Mouse (Mus musculus) layer of hippocampus, postnatal 25 days (tissue): Measurements from ENCODE around the gene Fhit. TPM values are rescaled to one million over a fixed set of nuclear protein-coding genes. Genes with fewer than 3 reads are reported as not detected.

Experiments
- DNase-seq, 2 experiments: peaks; one replicate each; pipeline ENCODE4 v3.0.0; 2022; ENCODE audit warnings: mixed read lengths in 2 of 2, low spot score in 1 of 2; ENCODE audit errors: extremely low spot score in 1 of 2
- total RNA-seq, 2 experiments: library from RNA; stranded (reverse); gene quantifications; 2 replicates each; pipeline ENCODE4 v1.2.3; 2021

Gene Fhit
- total RNA-seq, 2 experiments from 2014 or later = 5.0 to 5.7 TPM

- DNase-seq = no peak
These were observed 752.4 kb downstream of the Fhit start for GRCm38 (mm10) chr14:10409306-10409962.

GRCm38 (mm10) chr14:10405346-10405745 lies 756.5 kb downstream of the Fhit start:
- DNase-seq = no peak

- no peak for DNase-seq
These were observed 793.8 kb downstream of the Fhit start for GRCm38 (mm10) chr14:10367783-10368680.

DNA sequence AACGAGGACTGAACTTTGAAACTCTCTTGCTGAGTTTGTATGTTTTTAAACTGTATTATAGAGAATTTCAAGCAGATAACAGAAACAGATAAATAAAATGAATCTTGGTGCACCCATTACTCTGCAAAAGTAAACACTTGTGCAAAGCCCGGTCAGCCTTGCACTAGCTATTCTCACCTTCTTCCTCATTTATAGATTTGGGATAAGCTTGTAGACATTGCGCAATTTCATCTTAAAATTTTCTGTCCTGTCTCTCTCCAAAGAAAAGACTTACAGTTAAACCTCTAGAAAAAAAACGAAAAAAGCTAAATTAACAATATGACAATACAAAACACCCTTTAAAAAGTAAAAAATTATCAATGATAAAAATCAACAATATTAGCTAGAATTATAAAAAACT lies 795.0 kb downstream of the Fhit start:
- no peak for DNase-seq

DNA sequence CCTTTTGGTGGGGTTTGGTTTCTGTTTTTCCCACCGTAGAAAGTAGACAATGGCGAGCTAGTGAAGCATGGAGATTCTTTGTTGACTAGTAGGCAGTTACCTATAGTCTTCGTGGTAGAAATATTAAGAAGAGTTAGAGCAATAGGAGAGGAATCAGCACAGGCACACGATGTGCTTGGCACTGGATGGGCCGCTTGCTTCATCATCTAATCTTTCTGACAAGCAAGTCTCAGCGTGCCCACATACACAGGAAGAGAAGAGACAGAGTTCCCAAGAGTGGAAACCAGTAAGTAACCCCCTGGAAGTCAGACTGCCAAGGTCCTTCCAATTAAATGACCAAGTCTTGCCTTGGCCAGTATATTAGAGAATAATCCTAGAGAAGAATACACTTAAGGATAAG lies 797.6 kb downstream of the Fhit start:
- DNase-seq = no peak

DNA sequence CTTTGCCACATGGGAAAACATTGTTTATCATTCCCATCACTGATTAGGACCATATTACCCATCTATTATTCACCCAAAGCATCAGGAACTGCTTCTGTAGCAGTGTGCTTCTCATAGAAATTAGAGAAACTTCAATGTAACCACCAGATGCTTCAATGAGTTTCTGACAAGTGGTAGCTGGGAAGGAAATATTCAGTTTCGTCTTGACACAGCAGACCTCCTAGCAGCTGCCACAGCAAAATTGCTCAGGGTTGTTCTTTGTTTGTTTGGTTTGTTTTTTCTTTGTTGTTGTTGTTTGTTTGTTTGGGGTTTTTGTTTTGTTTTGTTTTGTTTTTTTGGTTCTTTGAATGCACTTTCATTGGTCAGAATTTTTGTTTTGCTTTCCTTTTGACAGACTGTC lies 798.5 kb downstream of the Fhit start:
- no peak for DNase-seq

DNA sequence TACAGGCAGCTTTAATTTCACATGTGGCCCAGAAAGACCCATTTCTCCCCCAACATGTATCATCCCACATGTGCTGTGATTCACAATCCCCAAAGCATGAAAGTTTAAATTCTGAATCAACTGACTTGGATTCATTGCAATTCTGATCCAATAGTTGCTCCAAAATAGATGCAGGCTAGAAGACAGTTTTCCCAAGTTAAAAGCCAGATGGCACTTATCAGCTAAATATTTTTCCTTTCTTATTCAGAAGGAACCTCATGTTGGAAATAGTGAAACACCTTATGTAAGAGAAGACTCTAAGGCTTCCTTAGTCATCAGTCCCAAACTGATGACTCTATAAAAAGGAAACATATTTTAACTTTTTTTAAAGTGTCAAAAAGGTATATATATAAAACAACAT lies 815.9 kb downstream of the Fhit start:
- no peak for DNase-seq

- DNase-seq = no peak
These were observed 817.8 kb downstream of the Fhit start for GRCm38 (mm10) chr14:10344064-10344463.

- DNase-seq = no peak
These were observed 845.1 kb downstream of the Fhit start for GRCm38 (mm10) chr14:10316764-10317163.

- DNase-seq = no peak
These were observed 849.6 kb downstream of the Fhit start for GRCm38 (mm10) chr14:10312190-10312589.

DNA sequence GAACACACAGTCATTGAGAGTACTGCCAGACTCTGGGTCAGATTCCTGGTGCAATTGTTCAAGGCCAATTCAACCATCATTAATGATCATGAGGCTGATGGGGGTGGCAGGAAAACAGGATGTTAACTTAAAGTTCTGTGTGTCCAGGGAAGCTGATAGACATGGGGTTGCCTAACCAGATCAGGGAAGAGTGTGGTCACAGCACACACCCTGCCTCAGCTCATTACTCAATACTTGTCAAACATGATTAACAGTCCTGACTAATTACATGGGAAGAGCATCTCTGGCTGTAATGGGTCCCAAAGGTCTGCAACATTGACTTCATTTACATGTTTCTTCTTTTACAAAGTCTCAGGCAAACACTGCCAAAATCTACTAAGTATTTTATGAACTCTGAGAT lies 856.5 kb downstream of the Fhit start:
- no peak for DNase-seq

GRCm38 (mm10) chr14:10301497-10301896 lies 860.3 kb downstream of the Fhit start:
- DNase-seq = no peak

DNA sequence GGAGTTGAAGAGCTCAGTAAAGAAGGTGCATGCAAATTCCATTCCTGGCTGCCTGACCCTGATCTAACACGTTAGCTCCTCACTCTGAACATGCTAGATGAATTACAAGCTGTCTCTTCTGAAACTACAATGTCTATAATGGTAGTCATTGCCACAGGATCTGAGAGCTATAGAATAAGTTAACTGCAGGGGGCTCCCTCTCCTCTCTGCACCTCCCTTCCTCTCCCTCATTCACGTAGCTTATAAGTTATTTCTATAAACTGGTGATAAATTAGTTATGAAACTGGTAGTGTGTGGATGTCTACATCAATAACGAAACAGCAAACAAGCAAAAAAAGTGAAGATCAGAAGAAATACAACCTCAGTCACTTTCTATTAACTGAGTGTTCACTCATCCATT lies 860.9 kb downstream of the Fhit start:
- no peak for DNase-seq

DNA sequence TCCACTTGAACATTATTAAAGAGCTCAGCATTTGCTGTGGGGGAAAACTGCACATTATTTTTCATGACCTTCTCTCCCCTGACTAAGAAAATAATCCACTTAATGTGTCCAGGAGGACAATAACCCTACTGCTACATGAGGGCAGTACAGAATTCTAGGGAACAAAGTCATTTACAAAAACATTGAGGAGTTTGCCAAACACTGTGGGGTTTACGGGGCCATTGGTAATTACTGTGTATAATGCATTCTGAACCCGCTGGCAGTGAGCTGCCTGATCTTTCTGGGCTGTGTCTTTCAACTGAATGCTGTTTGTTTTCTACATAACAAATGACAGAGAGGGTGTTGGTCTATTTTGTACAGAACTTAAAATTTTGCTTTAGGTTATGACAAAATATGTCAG lies 862.8 kb downstream of the Fhit start:
- DNase-seq = no peak

DNA sequence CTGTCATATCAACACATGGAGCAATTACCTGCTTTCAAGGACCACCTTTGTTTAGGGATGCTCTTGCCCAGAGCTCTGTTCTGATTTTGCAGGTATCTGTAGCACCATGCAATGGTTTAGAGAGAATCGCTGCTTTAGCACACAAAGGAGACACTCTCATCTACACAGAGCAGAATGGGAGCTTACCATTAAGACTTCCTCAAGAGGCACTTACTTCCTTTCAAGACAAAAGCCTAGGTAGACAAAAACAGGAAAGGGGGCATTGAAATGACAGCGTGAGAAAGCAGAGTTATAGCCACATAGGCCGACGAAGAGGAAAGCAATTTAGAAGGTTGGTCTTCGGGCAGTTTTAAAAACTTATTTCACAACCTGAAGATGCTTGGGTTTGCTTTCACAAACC lies 872.8 kb downstream of the Fhit start:
- DNase-seq = no peak

DNA sequence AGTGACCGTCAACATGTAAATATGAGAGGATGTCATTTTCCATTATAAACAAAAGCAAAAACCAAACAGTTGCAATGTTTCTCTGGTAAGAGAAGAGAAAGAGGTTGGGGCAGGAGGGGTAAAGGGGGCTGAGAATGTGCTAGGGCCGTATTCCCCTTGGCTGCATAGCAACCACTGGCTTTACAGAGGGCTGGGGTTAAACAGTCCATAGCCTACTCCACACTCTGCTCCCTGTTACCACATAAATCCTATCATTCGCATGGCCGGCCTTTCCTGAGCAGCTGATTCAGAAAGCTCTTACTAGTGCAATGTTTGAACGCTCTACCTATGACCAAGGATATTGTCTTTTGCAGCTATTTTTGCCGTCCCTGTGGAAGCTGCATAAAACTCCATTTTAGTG lies 875.8 kb downstream of the Fhit start:
- no peak for DNase-seq

DNA sequence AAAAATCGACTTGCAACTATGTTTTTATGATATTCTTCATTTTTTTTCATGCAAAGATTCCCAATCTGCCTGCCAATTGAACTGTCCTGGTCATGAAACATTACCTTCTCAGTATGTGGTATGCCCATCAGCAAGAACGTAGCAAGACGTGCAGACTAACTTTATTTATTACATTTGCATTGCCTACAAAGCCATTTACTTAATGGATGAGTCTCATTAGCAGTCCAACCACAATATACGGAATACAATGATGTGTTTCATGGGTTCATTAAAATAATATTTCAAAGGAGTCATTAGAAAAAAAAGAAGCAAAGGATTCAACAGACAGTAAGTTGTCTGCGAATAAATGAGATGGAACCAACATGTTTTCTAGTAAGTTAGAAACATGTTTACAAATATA lies 933.1 kb downstream of the Fhit start:
- no peak for DNase-seq

DNA sequence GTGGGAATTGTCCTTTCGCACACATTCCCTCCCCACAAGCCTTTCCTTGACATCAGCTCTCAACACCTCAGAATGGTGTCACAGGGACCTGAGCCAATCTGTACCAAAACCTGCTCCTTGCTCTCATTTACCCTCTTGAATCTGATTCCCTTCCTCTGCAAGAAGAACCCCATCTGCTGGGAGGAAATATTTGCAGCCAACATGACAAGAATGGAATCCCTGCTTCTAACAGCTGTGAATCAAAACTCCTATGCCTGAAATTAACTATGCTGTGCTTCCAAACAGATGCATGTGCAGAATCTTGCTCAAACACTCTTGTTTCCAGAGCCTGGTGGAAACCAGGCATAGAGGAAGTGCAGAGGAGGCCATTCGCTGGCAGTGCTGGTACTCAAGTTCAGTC lies 940.0 kb downstream of the Fhit start:
- DNase-seq = peak in 1 of 2 experiments; percentile 6

DNA sequence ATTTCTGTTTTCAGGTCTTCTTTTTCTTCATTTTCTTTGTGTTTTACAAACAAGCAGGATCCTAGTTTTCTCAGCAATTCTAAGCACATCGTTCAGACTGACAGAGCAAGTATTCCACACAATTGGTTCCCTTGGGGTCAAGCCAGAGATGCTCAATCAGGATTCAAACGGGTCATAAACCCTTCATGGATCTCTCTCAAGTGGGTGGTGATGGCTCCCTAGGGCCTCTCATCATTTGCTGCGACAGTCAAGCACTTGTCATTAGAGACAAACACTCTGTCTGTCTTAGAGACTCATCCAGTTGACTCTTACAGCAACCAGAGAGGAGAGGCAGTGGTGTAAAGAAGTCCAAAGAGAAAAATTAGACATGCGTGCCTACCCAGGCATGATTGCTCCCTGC lies 948.6 kb downstream of the Fhit start:
- DNase-seq = no peak

GRCm38 (mm10) chr14:10211184-10211583 lies 950.7 kb downstream of the Fhit start:
- no peak for DNase-seq

GRCm38 (mm10) chr14:10209007-10209406 lies 952.8 kb downstream of the Fhit start:
- no peak for DNase-seq

DNA sequence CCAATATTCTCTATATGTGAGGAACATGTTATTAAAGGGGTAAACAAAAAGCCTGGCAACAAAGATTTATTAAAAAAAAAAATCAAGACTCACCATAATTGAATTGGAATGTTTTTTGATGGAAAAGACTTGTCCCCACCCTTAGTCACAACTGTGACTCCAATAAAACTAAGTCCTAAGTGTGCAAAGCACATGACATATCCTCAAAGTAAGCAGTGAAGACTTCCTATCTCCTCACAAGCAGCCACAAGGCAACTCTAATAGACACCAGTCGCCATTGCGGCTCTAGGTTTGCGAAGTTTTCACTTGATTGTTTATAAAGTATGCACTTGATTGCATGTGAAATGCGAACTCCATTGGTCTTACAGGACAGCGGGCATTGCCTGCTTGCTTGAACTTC lies 956.1 kb downstream of the Fhit start:
- DNase-seq = no peak
